Mouse (Mus musculus): ENCODE measurements around the gene A230072I06Rik.

A230072I06Rik gene

GRCm38 (mm10) chr8:12324561-12324960, 45.9 kb downstream of the A230072I06Rik start:
- no peak for DNase-seq

GRCm38 (mm10) chr8:12324991-12325601, 46.5 kb downstream of the A230072I06Rik start:
- DNase-seq = no peak

- DNase-seq = no peak
Measured at GRCm38 (mm10) chr8:12327187-12327586, 48.6 kb downstream of the A230072I06Rik start.

GRCm38 (mm10) chr8:12327707-12328471, 49.3 kb downstream of the A230072I06Rik start:
- no peak for DNase-seq

GRCm38 (mm10) chr8:12328476-12328875, 49.9 kb downstream of the A230072I06Rik start:
- no peak for DNase-seq

GRCm38 (mm10) chr8:12330066-12330465, 51.4 kb downstream of the A230072I06Rik start:
- no peak for DNase-seq
